Mouse (Mus musculus) kidney, embryonic 16.5 days (tissue): ENCODE measurements around the gene Chit1. TPM values are rescaled to one million over a fixed set of nuclear protein-coding genes. Genes with fewer than 3 reads are reported as not detected.

Experiments
- ATAC-seq: fragments of 200-750 bp; cut with Nextera tagmentation; 2 replicates; pipeline ENCODE4 v1.8.0; 2017; ENCODE audit warnings: moderate TSS enrichment; ENCODE audit not compliant: low FRiP score, low TSS enrichment
- H3K27ac ChIP-seq: fragments of 300-500 bp; sonication (generic); 2 replicates; pipeline ENCODE4 v1.5.1; 2014; ENCODE audit warnings: low read length
- H3K27me3 ChIP-seq: fragments of 300-500 bp; sonication (generic); 2 replicates; pipeline ENCODE4 v1.6.1; 2014; ENCODE audit warnings: low read length, control low read depth, mixed read lengths; ENCODE audit not compliant: insufficient read depth
- H3K36me3 ChIP-seq: fragments of 300-500 bp; sonication (generic); 2 replicates; pipeline ENCODE4 v1.6.1; 2014; ENCODE audit warnings: low read length, control low read depth, mixed read lengths; ENCODE audit not compliant: insufficient read depth
- H3K4me1 ChIP-seq: fragments of 300-500 bp; sonication (generic); 2 replicates; pipeline ENCODE4 v1.6.1; 2014; ENCODE audit warnings: low read length, control low read depth, mixed read lengths; ENCODE audit not compliant: insufficient read depth
- H3K4me2 ChIP-seq: fragments of 300-500 bp; sonication (generic); replicated peaks from 2 replicates; pipeline ENCODE4 v1.6.1; 2014; ENCODE audit warnings: low read depth, low read length
- H3K4me3 ChIP-seq: fragments of 300-500 bp; sonication (generic); 2 replicates; pipeline ENCODE4 v1.5.1; 2014; ENCODE audit warnings: mild to moderate bottlenecking, low read length
- H3K9ac ChIP-seq: fragments of 300-500 bp; sonication (generic); replicated peaks from 2 replicates; pipeline ENCODE4 v1.6.1; 2014; ENCODE audit warnings: low read length
- H3K9me3 ChIP-seq: fragments of 300-500 bp; sonication (generic); 2 replicates; pipeline ENCODE4 v1.6.1; 2016; ENCODE audit warnings: low read length, control low read depth
- WGBS: fragments of 180-500 bp; shearing (Covaris S2); extraction: QIAGEN DNeasy Blood & Tissue Kit; methylation state at CpG from one replicate; pipeline ENCODE4 v1.1.7; 2014; 5-methylcytosine and 5-hydroxymethylcytosine counted together
- polyA plus RNA-seq: library from polyadenylated mRNA; unstranded; fragments of >200 nt; fragmentation: Nextera tagmentation; extraction: Ambion mirVana; gene quantifications from 2 replicates; pipeline ENCODE4 v1.2.1, GENCODE M21; 2015

The Chit1 gene
- polyA plus RNA-seq, 1 experiment from 2014 or later, result 0.17 TPM

- H3K27me3 ChIP-seq, result no peaks in the 10 kb centered on the region
- H3K4me2 ChIP-seq, result no peak overlapping the region
- H3K4me1 ChIP-seq, result no peaks in the 10 kb centered on the region
- no peak overlapping the region for H3K4me3 ChIP-seq
- WGBS, result 27% methylated on average over 13 of the region's 13 CpGs
- H3K9me3 ChIP-seq, result peaks cover 5% of the 10 kb centered on the region
- no peaks in the 10 kb centered on the region for H3K36me3 ChIP-seq
- no peak overlapping the region for H3K27ac ChIP-seq
- ATAC-seq, result peak; percentile 81
- no peak overlapping the region for H3K9ac ChIP-seq
Observed at GRCm38 (mm10) chr1:134151655-134152412, 40.8 kb downstream of the Chit1 start.

- H3K27me3 ChIP-seq, result no peaks in the 10 kb centered on the region
- H3K27ac ChIP-seq, result no peak overlapping the region
- no peak for ATAC-seq
- H3K4me3 ChIP-seq, result no peak overlapping the region
- 73% methylated on average over 21 of the region's 21 CpGs for WGBS
- no peak overlapping the region for H3K4me2 ChIP-seq
- H3K4me1 ChIP-seq, result no peaks in the 10 kb centered on the region
- H3K9me3 ChIP-seq, result peaks cover 5% of the 10 kb centered on the region
- H3K36me3 ChIP-seq, result no peaks in the 10 kb centered on the region
- H3K9ac ChIP-seq, result no peak overlapping the region
Observed at GRCm38 (mm10) chr1:134152626-134153590, 41.9 kb downstream of the Chit1 start.

GRCm38 (mm10) chr1:134154121-134154520 lies 43.1 kb downstream of the Chit1 start:
- H3K36me3 ChIP-seq, result no peaks in the 10 kb centered on the region
- H3K4me1 ChIP-seq, result no peaks in the 10 kb centered on the region
- H3K4me2 ChIP-seq, result no peak overlapping the region
- H3K4me3 ChIP-seq, result no peak overlapping the region
- no peaks in the 10 kb centered on the region for H3K27me3 ChIP-seq
- ATAC-seq, result no peak
- H3K9me3 ChIP-seq, result peaks cover 5% of the 10 kb centered on the region
- H3K27ac ChIP-seq, result no peak overlapping the region
- 95% methylated on average over 3 of the region's 3 CpGs for WGBS
- no peak overlapping the region for H3K9ac ChIP-seq

GRCm38 (mm10) chr1:134154655-134155054 lies 43.6 kb downstream of the Chit1 start:
- H3K4me1 ChIP-seq, result no peaks in the 10 kb centered on the region
- H3K4me2 ChIP-seq, result no peak overlapping the region
- no peak overlapping the region for H3K9ac ChIP-seq
- no peaks in the 10 kb centered on the region for H3K27me3 ChIP-seq
- 58% methylated on average over 3 of the region's 3 CpGs for WGBS
- H3K36me3 ChIP-seq, result no peaks in the 10 kb centered on the region
- H3K27ac ChIP-seq, result no peak overlapping the region
- peaks cover 5% of the 10 kb centered on the region for H3K9me3 ChIP-seq
- ATAC-seq, result no peak
- H3K4me3 ChIP-seq, result no peak overlapping the region

GRCm38 (mm10) chr1:134160404-134160803 lies 49.4 kb downstream of the Chit1 start:
- Histone ChIP-seq H3K4me2 (no peak overlapping the region), H3K4me3 (no peak overlapping the region), H3K36me3 (no peaks in the 10 kb centered on the region), H3K9me3 (no peaks in the 10 kb centered on the region), H3K27me3 (no peaks in the 10 kb centered on the region), H3K9ac (no peak overlapping the region), H3K27ac (no peak overlapping the region), H3K4me1 (no peaks in the 10 kb centered on the region)
- ATAC-seq, result no peak
- WGBS, result 92% methylated on average over 3 of the region's 3 CpGs

- 83% methylated on average over 6 of the region's 6 CpGs for WGBS
- Histone ChIP-seq H3K4me2 (no peak overlapping the region), H3K27me3 (no peaks in the 10 kb centered on the region), H3K36me3 (no peaks in the 10 kb centered on the region), H3K9ac (no peak overlapping the region), H3K9me3 (no peaks in the 10 kb centered on the region), H3K4me1 (no peaks in the 10 kb centered on the region), H3K4me3 (no peak overlapping the region), H3K27ac (no peak overlapping the region)
- no peak for ATAC-seq
Observed at GRCm38 (mm10) chr1:134161399-134161798, 50.4 kb downstream of the Chit1 start.

- H3K9ac ChIP-seq, result no peak overlapping the region
- no peak for ATAC-seq
- H3K27ac ChIP-seq, result no peak overlapping the region
- 72% methylated on average over 6 of the region's 6 CpGs for WGBS
- no peak overlapping the region for H3K4me2 ChIP-seq
- H3K27me3 ChIP-seq, result no peaks in the 10 kb centered on the region
- H3K36me3 ChIP-seq, result no peaks in the 10 kb centered on the region
- no peak overlapping the region for H3K4me3 ChIP-seq
- H3K9me3 ChIP-seq, result no peaks in the 10 kb centered on the region
- H3K4me1 ChIP-seq, result no peaks in the 10 kb centered on the region
Observed at GRCm38 (mm10) chr1:134162510-134163225, 51.6 kb downstream of the Chit1 start.

GRCm38 (mm10) chr1:134163476-134163875 lies 52.4 kb downstream of the Chit1 start:
- Histone ChIP-seq H3K27ac (no peak overlapping the region), H3K4me3 (no peak overlapping the region), H3K9me3 (no peaks in the 10 kb centered on the region), H3K9ac (no peak overlapping the region), H3K36me3 (no peaks in the 10 kb centered on the region), H3K4me1 (no peaks in the 10 kb centered on the region), H3K27me3 (no peaks in the 10 kb centered on the region), H3K4me2 (no peak overlapping the region)
- WGBS, result 83% methylated on average over 7 of the region's 7 CpGs
- no peak for ATAC-seq

- Histone ChIP-seq H3K4me3 (no peak overlapping the region), H3K27ac (no peak overlapping the region), H3K9ac (no peak overlapping the region), H3K9me3 (no peaks in the 10 kb centered on the region), H3K36me3 (no peaks in the 10 kb centered on the region), H3K4me2 (no peak overlapping the region), H3K27me3 (no peaks in the 10 kb centered on the region), H3K4me1 (no peaks in the 10 kb centered on the region)
- ATAC-seq, result no peak
- WGBS, result 61% methylated on average over 4 of the region's 4 CpGs
Observed at GRCm38 (mm10) chr1:134164454-134164853, 53.4 kb downstream of the Chit1 start.
